Mouse (Mus musculus): ENCODE results near the gene Fam129b.
"Not testable (repeated sequence)": the region's sequence is repeated elsewhere in the genome, so short reads cannot be mapped to it uniquely, and the experiment has no call there.

The Fam129b gene

GRCm38 (mm10) chr2:32875675-32876489 lies at the start of gene Fam129b:
Gene Fam129b (plus strand): TSS chr2:32876114.
- DNase-seq = peak; percentile 80

GRCm38 (mm10) chr2:32828979-32829676 lies 46.8 kb upstream of the Fam129b start:
- DNase-seq = no peak

- peak; percentile 64 for DNase-seq
Measured at GRCm38 (mm10) chr2:32834496-32834895, 41.4 kb upstream of the Fam129b start.

GRCm38 (mm10) chr2:32835588-32835987 lies 40.3 kb upstream of the Fam129b start:
- no peak for DNase-seq

GRCm38 (mm10) chr2:32838147-32838884 lies 37.6 kb upstream of the Fam129b start:
- no peak for DNase-seq

- DNase-seq = no peak
Measured at GRCm38 (mm10) chr2:32839261-32839660, 36.7 kb upstream of the Fam129b start.

- DNase-seq = peak; percentile 28
Measured at GRCm38 (mm10) chr2:32841099-32841498, 34.8 kb upstream of the Fam129b start.

GRCm38 (mm10) chr2:32842558-32842957 lies 33.4 kb upstream of the Fam129b start:
- DNase-seq = no peak

- no peak for DNase-seq
Measured at GRCm38 (mm10) chr2:32845572-32846100, 30.3 kb upstream of the Fam129b start.

- peak; percentile 38 for DNase-seq
Measured at GRCm38 (mm10) chr2:32846101-32846804, 29.7 kb upstream of the Fam129b start.

- peak; percentile 88 for DNase-seq
Measured at GRCm38 (mm10) chr2:32846805-32847467, 29.0 kb upstream of the Fam129b start, which contains the start of gene Stxbp1. Gene Stxbp1 (minus strand): TSS chr2:32847245.

GRCm38 (mm10) chr2:32847468-32847821 lies 28.5 kb upstream of the Fam129b start:
- DNase-seq = no peak

GRCm38 (mm10) chr2:32852156-32852555 lies 23.8 kb upstream of the Fam129b start:
- peak; percentile 47 for DNase-seq

GRCm38 (mm10) chr2:32853716-32854115 lies 22.2 kb upstream of the Fam129b start:
- not testable (repeated sequence) for DNase-seq

GRCm38 (mm10) chr2:32854206-32854605 lies 21.7 kb upstream of the Fam129b start:
- peak; percentile 93 for DNase-seq

- DNase-seq = no peak
Measured at GRCm38 (mm10) chr2:32855046-32855785, 20.7 kb upstream of the Fam129b start.

- DNase-seq = no peak
Measured at GRCm38 (mm10) chr2:32855790-32856465, 20.0 kb upstream of the Fam129b start.

- peak; percentile 81 for DNase-seq
Measured at GRCm38 (mm10) chr2:32857584-32857983, 18.3 kb upstream of the Fam129b start.

- DNase-seq = peak; percentile 50
Measured at GRCm38 (mm10) chr2:32859010-32859621, 16.8 kb upstream of the Fam129b start.

GRCm38 (mm10) chr2:32859622-32860012 lies 16.3 kb upstream of the Fam129b start:
- DNase-seq = no peak

Data from kidney, adult 9 months (tissue).